Mouse (Mus musculus): ENCODE measurements around the gene Ddx25.
A peak's percentile ranks its signal among the peaks of the same experiment; 100 is the strongest.

Gene Ddx25

GRCm38 (mm10) chr9:35558257-35559008, at the start of gene Ddx25, which contains the start of gene Pus3:
Gene Ddx25, minus strand, starts transcription at chr9:35558528.
Gene Pus3, plus strand, starts transcription at chr9:35558595.
- DNase-seq = peak; percentile 43 to 54

- DNase-seq = no peak
These were observed 49.5 kb upstream of the Ddx25 start for GRCm38 (mm10) chr9:35607647-35608405.

GRCm38 (mm10) chr9:35592903-35593302, 34.6 kb upstream of the Ddx25 start:
- no peak for DNase-seq

- no peak for DNase-seq
These were observed 29.3 kb upstream of the Ddx25 start for GRCm38 (mm10) chr9:35587674-35588073.

- no peak for DNase-seq
These were observed 16.1 kb upstream of the Ddx25 start for GRCm38 (mm10) chr9:35574416-35574815.

- no peak for DNase-seq
These were observed 12.3 kb upstream of the Ddx25 start for GRCm38 (mm10) chr9:35570663-35571062.

GRCm38 (mm10) chr9:35569571-35570534, 11.5 kb upstream of the Ddx25 start, which contains the start of the genes Pate2 and Hyls1:
Gene Pate2, plus strand, starts transcription at chr9:35570284.
Gene Hyls1, minus strand, starts transcription at chr9:35570398.
- peak; percentile 92 to 95 for DNase-seq

GRCm38 (mm10) chr9:35567995-35568394, 9.7 kb upstream of the Ddx25 start:
- no peak for DNase-seq

GRCm38 (mm10) chr9:35564536-35565240, 6.4 kb upstream of the Ddx25 start:
- DNase-seq = no peak

- DNase-seq = no peak
These were observed 3.3 kb upstream of the Ddx25 start for GRCm38 (mm10) chr9:35561583-35561982.

GRCm38 (mm10) chr9:35561076-35561475, 2.7 kb upstream of the Ddx25 start:
- DNase-seq = no peak

GRCm38 (mm10) chr9:35559009-35559890, 922 bp upstream of the Ddx25 start:
- DNase-seq = peak; percentile 79 to 85

GRCm38 (mm10) chr9:35556494-35557102, 1.7 kb downstream of the Ddx25 start:
- no peak for DNase-seq

- no peak for DNase-seq
These were observed 9.9 kb downstream of the Ddx25 start for GRCm38 (mm10) chr9:35548455-35548854.

GRCm38 (mm10) chr9:35546745-35547144, 11.6 kb downstream of the Ddx25 start:
- DNase-seq = no peak

GRCm38 (mm10) chr9:35545704-35546103, 12.6 kb downstream of the Ddx25 start:
- DNase-seq = no peak

- no peak for DNase-seq
These were observed 13.7 kb downstream of the Ddx25 start for GRCm38 (mm10) chr9:35544666-35545065.

GRCm38 (mm10) chr9:35543099-35543860, 15.0 kb downstream of the Ddx25 start:
- DNase-seq = no peak

GRCm38 (mm10) chr9:35541941-35542340, 16.4 kb downstream of the Ddx25 start:
- no peak for DNase-seq

- DNase-seq = peak; percentile 58 to 73
These were observed 16.8 kb downstream of the Ddx25 start for GRCm38 (mm10) chr9:35541488-35541887.
